Mouse (Mus musculus): ENCODE measurements around the gene Npcd.

DNA sequence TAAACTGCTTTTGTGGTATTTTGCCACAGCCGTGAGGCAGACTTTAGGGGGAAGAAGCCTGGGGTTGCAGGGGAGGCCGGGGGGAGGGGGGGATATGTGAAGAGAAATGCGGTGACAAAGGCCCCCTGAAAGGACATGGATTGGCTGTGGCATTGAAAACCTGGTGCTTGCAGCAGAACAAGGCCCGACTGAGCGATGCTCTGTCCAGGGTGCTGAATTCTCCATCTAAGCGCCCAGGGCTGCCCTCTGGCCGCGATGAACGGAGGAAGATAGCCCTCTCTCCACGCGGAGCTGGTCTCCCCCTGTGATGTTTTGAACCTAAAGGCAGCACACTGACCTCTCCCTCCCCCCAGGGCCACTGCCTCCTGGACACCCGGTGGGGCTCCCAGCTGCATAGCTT is 42.5 kb downstream of the Npcd start:
- peak; percentile 11; the same call in 1 of the 2 replicates for TF ChIP-seq CTCF (IDR thresholded peaks at IDR 0.05; ENCODE audit: low read depth, low read length)
- TF ChIP-seq POLR2A (IDR thresholded peaks at IDR 0.05; ENCODE audit: extremely low read depth, insufficient read depth, low read length) = no peak
